Mouse (Mus musculus): ENCODE measurements around the gene Fam71e1.

GRCm38 (mm10) chr7:44500046-44500445 is 3.7 kb downstream of the Fam71e1 start:
- TF ChIP-seq GATA1 (IDR thresholded peaks at IDR 0.05; ENCODE audit: borderline replicate concordance, low read length) (no peak), FLI1 (IDR thresholded peaks at IDR 0.05; ENCODE audit: low read length) (no peak)
